Mouse (Mus musculus) MEL (cell line): ENCODE measurements around the gene Hmg20b. TPM values are rescaled to one million over a fixed set of nuclear protein-coding genes. Genes with fewer than 3 reads are reported as not detected.

ENCODE experiments used
- DNase-seq: peaks from one replicate; pipeline ENCODE4 v3.0.0; 2011; ENCODE audit warnings: low read depth, low spot score
- H3K27ac ChIP-seq: 2 replicates; pipeline ENCODE4 v1.5.1; 2012; ENCODE audit warnings: low read depth, mild to moderate bottlenecking, control low read depth, low read length, moderate library complexity; ENCODE audit not compliant: control insufficient read depth
- H3K27me3 ChIP-seq, 2 experiments: fragments of 150-350 bp in 1 of 2; sonication (generic) in 1 of 2; 2 replicates each; pipeline ENCODE4 v1.6.1; 2012; ENCODE audit warnings: low read length in 2 of 2, mild to moderate bottlenecking in 2 of 2, improper control_type of control experiment in 1 of 2, moderate library complexity in 1 of 2; ENCODE audit not compliant: insufficient read depth in 2 of 2, control insufficient read depth in 1 of 2
- H3K36me3 ChIP-seq, 2 experiments: 2 replicates each; pipeline ENCODE4 v1.6.1; 2012 to 2014; ENCODE audit warnings: low read length in 2 of 2, improper control_type of control experiment in 1 of 2, inconsistent platforms in 1 of 2, mild to moderate bottlenecking in 1 of 2; ENCODE audit not compliant: insufficient read depth in 2 of 2, control insufficient read depth in 1 of 2
- H3K4me1 ChIP-seq, 2 experiments: fragments of 150-350 bp in 1 of 2; sonication (generic) in 1 of 2; 2 replicates each; pipeline ENCODE4 v1.6.1; 2012; ENCODE audit warnings: low read length in 2 of 2, improper control_type of control experiment in 1 of 2, mild to moderate bottlenecking in 1 of 2; ENCODE audit not compliant: insufficient read depth in 2 of 2, control insufficient read depth in 1 of 2
- H3K4me3 ChIP-seq, 2 experiments: fragments of 150-350 bp in 1 of 2; sonication (generic) in 1 of 2; 2 replicates each; pipeline ENCODE4 v1.5.1; 2012; ENCODE audit warnings: low read depth in 2 of 2, low read length in 2 of 2, mild to moderate bottlenecking in 2 of 2, moderate library complexity in 2 of 2, control low read depth in 1 of 2, improper control_type of control experiment in 1 of 2; ENCODE audit not compliant: control insufficient read depth in 1 of 2, insufficient read depth in 1 of 2
- H3K79me2 ChIP-seq: 2 replicates; pipeline ENCODE4 v1.6.1; 2012; ENCODE audit warnings: mild to moderate bottlenecking, low read length, moderate library complexity; ENCODE audit not compliant: control insufficient read depth, poor library complexity, insufficient read depth
- H3K9ac ChIP-seq: 2 replicates; pipeline ENCODE4 v1.6.1; 2012; ENCODE audit warnings: low read depth, mild to moderate bottlenecking, control low read depth, low read length, moderate library complexity; ENCODE audit not compliant: control insufficient read depth, poor library complexity, severe bottlenecking
- H3K9me3 ChIP-seq: fragments of 150-350 bp; sonication (generic); replicated peaks from 2 replicates; pipeline ENCODE4 v1.6.1; 2012; ENCODE audit warnings: mild to moderate bottlenecking, low read length, improper control_type of control experiment, moderate library complexity; ENCODE audit not compliant: insufficient read depth
- BHLHE40 ChIP-seq: IDR thresholded peaks from 2 replicates; pipeline ENCODE4 v1.6.1; 2012; ENCODE audit warnings: low read depth, mild to moderate bottlenecking, inconsistent platforms, low read length, improper control_type of control experiment, borderline replicate concordance
- CHD2 ChIP-seq: IDR thresholded peaks from 2 replicates; pipeline ENCODE4 v1.6.1; 2011; ENCODE audit warnings: low read length, improper control_type of control experiment
- E2F4 ChIP-seq: IDR thresholded peaks from 2 replicates; pipeline ENCODE4 v1.6.1; 2011; ENCODE audit warnings: low read depth, low read length, improper control_type of control experiment, borderline replicate concordance
- ELF1 ChIP-seq: IDR thresholded peaks from 2 replicates; pipeline ENCODE4 v1.6.1; 2014; ENCODE audit warnings: low read depth, mild to moderate bottlenecking, inconsistent platforms, low read length, improper control_type of control experiment, moderate library complexity
- ETS1 ChIP-seq: IDR thresholded peaks from 2 replicates; pipeline ENCODE4 v1.6.1; 2012; ENCODE audit warnings: low read depth, mild to moderate bottlenecking, inconsistent platforms, low read length, improper control_type of control experiment, moderate library complexity
- GATA1 ChIP-seq: IDR thresholded peaks from 2 replicates; pipeline ENCODE4 v1.6.1; 2011; ENCODE audit warnings: low read depth, low read length, improper control_type of control experiment
- HCFC1 ChIP-seq: IDR thresholded peaks from 2 replicates; pipeline ENCODE4 v1.6.1; 2012; ENCODE audit warnings: low read depth, mild to moderate bottlenecking, inconsistent platforms, low read length, improper control_type of control experiment, moderate library complexity
- KAT2A ChIP-seq: conservative IDR thresholded peaks from 2 replicates; pipeline ENCODE4 v1.6.1; 2012; ENCODE audit warnings: low read depth, low read length, improper control_type of control experiment, inconsistent platforms
- MAX ChIP-seq: IDR thresholded peaks from 2 replicates; pipeline ENCODE4 v1.6.1; 2011; ENCODE audit warnings: low read length, improper control_type of control experiment
- MAZ ChIP-seq: IDR thresholded peaks from 2 replicates; pipeline ENCODE4 v1.6.1; 2012; ENCODE audit warnings: low read depth, mild to moderate bottlenecking, inconsistent platforms, low read length, improper control_type of control experiment
- MXI1 ChIP-seq: IDR thresholded peaks from 2 replicates; pipeline ENCODE4 v1.6.1; 2011; ENCODE audit warnings: mild to moderate bottlenecking, low read depth, low read length, improper control_type of control experiment
- MYB ChIP-seq: IDR thresholded peaks from 2 replicates; pipeline ENCODE4 v1.6.1; 2011; ENCODE audit warnings: mild to moderate bottlenecking, low read depth, low read length, improper control_type of control experiment
- MYC ChIP-seq: IDR thresholded peaks from 2 replicates; pipeline ENCODE4 v1.6.1; 2011; ENCODE audit warnings: low read depth, mild to moderate bottlenecking, low read length, improper control_type of control experiment, moderate library complexity
- NELFE ChIP-seq: IDR thresholded peaks from 2 replicates; pipeline ENCODE4 v1.6.1; 2011; ENCODE audit warnings: low read depth, low read length, improper control_type of control experiment
- NRF1 ChIP-seq: IDR thresholded peaks from 2 replicates; pipeline ENCODE4 v1.6.1; 2014; ENCODE audit warnings: low read depth, mild to moderate bottlenecking, inconsistent platforms, low read length, improper control_type of control experiment, moderate library complexity; ENCODE audit not compliant: poor library complexity, insufficient read depth, severe bottlenecking
- POLR2A ChIP-seq, 2 experiments: IDR thresholded peaks; 2 replicates each; pipeline ENCODE4 v1.6.1; 2011 to 2012; ENCODE audit warnings: low read length in 2 of 2, mild to moderate bottlenecking in 2 of 2, control low read depth in 1 of 2, improper control_type of control experiment in 1 of 2, low read depth in 1 of 2, moderate library complexity in 1 of 2; ENCODE audit not compliant: control insufficient read depth in 1 of 2, insufficient read depth in 1 of 2, poor library complexity in 1 of 2
- RCOR1 ChIP-seq: IDR thresholded peaks from 2 replicates; pipeline ENCODE4 v1.6.1; 2012; ENCODE audit warnings: low read depth, mild to moderate bottlenecking, inconsistent platforms, low read length, improper control_type of control experiment
- SIN3A ChIP-seq: IDR thresholded peaks from 2 replicates; pipeline ENCODE4 v1.6.1; 2012; ENCODE audit warnings: low read length, improper control_type of control experiment, inconsistent platforms
- TAL1 ChIP-seq: IDR thresholded peaks from 2 replicates; pipeline ENCODE4 v1.6.1; 2012; ENCODE audit warnings: mild to moderate bottlenecking, inconsistent platforms, low read length, moderate library complexity, mixed read lengths
- TBP ChIP-seq: IDR thresholded peaks from 2 replicates; pipeline ENCODE4 v1.8.0; 2011; ENCODE audit warnings: low read depth, low read length, improper control_type of control experiment
- TCF12 ChIP-seq: IDR thresholded peaks from 2 replicates; pipeline ENCODE4 v1.6.1; 2014; ENCODE audit warnings: low read depth, mild to moderate bottlenecking, inconsistent platforms, low read length, improper control_type of control experiment, moderate library complexity
- ZC3H11A ChIP-seq: IDR thresholded peaks from 2 replicates; pipeline ENCODE4 v1.6.1; 2012; ENCODE audit warnings: low read depth, mild to moderate bottlenecking, inconsistent platforms, low read length, improper control_type of control experiment
- ZKSCAN1 ChIP-seq: IDR thresholded peaks from 2 replicates; pipeline ENCODE4 v1.6.1; 2012; ENCODE audit warnings: low read depth, mild to moderate bottlenecking, inconsistent platforms, low read length, improper control_type of control experiment, moderate library complexity
- polyA plus RNA-seq, 2 experiments: library from polyadenylated mRNA; stranded (reverse) in 1 of 2; unstranded in 1 of 2; fragments of >175 nt in 1 of 2; fragments of >200 nt in 1 of 2; gene quantifications; 2 replicates each; pipeline versions ENCODE4 v1.2.1 to v1.2.4; 2012; ENCODE audit warnings: low replicate concordance in 2 of 2, low read depth in 1 of 2; ENCODE audit not compliant: insufficient read length in 2 of 2, insufficient read depth in 1 of 2, missing spikeins in 1 of 2
- total RNA-seq: library from RNA; depleted of rRNA; stranded (reverse); fragments of 300-350 nt; gene quantifications from 2 replicates; pipeline ENCODE4 v1.2.3, GENCODE M21; 2012

The Hmg20b gene
- total and polyA plus RNA-seq, 3 experiments, result 27.0 to 92.7 TPM; not detected in 1

DNA sequence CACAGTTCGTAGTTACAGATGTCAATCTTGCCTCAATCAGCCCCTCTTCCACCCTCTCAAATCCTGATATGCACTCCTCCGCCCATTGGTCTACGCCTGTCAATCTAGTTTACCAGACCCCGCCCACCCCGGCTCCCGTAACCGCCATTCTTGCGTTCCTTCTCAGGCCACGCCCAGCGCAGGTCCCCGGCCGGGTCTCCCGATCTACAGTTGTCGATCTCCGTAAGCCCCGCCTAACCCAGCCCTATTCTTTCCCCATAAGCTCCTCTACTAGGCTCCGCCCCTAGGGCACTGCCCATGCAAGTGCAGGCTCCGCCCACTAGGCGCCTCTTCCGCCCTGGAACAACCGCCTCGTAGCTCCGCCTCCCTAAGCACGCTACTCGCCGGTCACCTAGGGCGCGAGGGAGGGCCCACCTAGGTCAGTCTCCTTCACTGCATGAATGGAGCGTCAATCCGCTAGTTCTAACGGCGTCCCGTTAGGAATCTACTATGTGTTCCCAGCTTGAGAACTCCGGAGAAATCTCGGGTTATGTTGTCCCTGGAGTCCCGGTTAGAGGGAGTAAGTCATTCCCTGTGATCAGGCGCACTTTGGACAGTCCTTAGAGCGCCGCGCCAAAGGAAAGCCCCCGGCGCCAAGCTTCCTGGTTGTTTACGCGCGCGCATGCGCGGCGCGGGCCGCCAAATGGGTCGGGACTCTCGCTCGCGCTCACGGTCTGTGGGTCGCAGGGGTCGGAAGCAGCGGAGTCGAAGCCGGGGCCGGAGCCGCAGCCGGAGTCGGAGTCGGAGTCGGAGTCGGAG lies 29.5 kb downstream of the Hmg20b start, which contains the start of gene Cactin:
Gene Cactin, plus strand, starts transcription at position 554 of the 798 bp plus-strand sequence.
- DNase-seq, result peak; percentile 100
- TF ChIP-seq MYC (peak; percentile 84), ZC3H11A (0 out of 2 replicates have a peak, but pooled peaks have one; percentile 6), KAT2A (peak; percentile 92), MYB (no peak), ZKSCAN1 (no peak), GATA1 (peak; percentile 71), NRF1 (peak; percentile 98), TBP (peak; percentile 76), MXI1 (peak; percentile 81), MAZ (no peak), HCFC1 (peak; percentile 97), ELF1 (peak; percentile 96), E2F4 (peak; percentile 94), TCF12 (peak; percentile 49), SIN3A (peak; percentile 96), ETS1 (no peak), CHD2 (no peak), RCOR1 (no peak), NELFE (peak; percentile 90), BHLHE40 (no peak), TAL1 (no peak), MAX (peak; percentile 100), POLR2A (IDR thresholded peaks at IDR 0.05; ENCODE audit: control insufficient read depth in 1 of 2, insufficient read depth in 1 of 2, low read depth in 1 of 2, low read length in 2 of 2, poor library complexity in 1 of 2) (peak; percentile 80 to 84; a peak in 3 of 4 replicates)
- H3K9me3 ChIP-seq, result no peaks in the 10 kb centered on the region
- peaks cover 2 to 6% of the 10 kb centered on the region in 2 experiments; a peak in 2 of 4 replicates for H3K36me3 ChIP-seq
- peak within 1 kb of the TSS; percentile 93 for H3K9ac ChIP-seq
- no peaks in the 10 kb centered on the region for H3K27me3 ChIP-seq
- peaks cover 20% of the 10 kb centered on the region for H3K79me2 ChIP-seq
- H3K27ac ChIP-seq, result peak within 1 kb of the TSS; percentile 96
- peak within 1 kb of the TSS; percentile 85 to 86 for H3K4me3 ChIP-seq
- H3K4me1 ChIP-seq, result peaks cover 0 to 12% of the 10 kb centered on the region in 2 experiments; a peak in 3 of 4 replicates
